In the genomic region with DNA sequence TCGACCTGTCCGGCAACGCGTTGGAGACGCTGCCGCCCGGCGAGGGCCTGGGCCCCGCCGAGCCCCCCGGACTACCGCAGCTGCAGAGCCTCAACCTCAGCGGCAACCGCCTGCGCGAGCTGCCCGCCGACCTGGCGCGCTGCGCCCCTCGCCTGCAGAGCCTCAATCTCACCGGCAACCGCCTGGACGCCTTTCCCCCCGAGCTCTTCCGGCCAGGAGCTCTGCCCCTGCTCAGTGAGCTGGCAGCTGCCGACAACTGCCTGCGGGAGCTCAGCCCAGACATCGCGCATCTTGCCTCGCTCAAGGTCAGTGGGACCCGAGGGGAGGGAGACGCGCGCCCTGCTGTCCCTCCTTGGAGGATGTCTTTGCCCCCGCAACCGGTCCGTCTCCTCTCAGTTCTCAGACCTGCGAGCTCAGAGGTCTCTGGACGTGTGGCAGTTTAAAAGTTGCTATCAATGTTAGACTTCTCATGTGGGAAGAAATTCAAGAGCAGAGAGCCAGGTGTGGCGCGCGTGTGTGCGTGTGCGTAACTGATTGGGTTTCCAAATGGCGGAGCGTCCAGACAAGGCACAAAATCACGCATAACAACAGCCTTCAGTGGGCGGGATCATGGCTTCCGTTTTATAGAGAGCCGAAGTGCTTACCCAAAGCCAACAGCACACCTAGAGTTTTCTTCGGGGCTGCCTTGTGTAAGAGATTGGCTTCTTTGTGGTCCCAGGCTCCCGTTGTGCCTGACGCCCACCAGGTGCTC, we compare ENCODE assay signal across 8 mouse cellular contexts. TPM values are rescaled to one million over a fixed set of nuclear protein-coding genes. Genes with fewer than 3 reads are reported as not detected.
DNase-seq lines count a peak whose midpoint lies in the region; ATAC-seq and TF ChIP-seq lines count a peak whose summit lies in the region.

No protein-coding gene starts in this region.

- peak overlapping the region; percentile 84 for H3K4me3 ChIP-seq in heart, embryonic 16.5 days (ENCODE audit: low read length)
- peak overlapping the region; percentile 75 to 98 for H3K4me3 ChIP-seq in liver, embryonic 14.5 days (ENCODE audit: insufficient read depth in 1 of 2, low read depth in 2 of 2, low read length in 2 of 2)
- H3K4me3 ChIP-seq in small intestine, adult 2 months (ENCODE audit: low read depth, low read length): peak overlapping the region; percentile 95

- peaks cover 26% of the 10 kb centered on the region for H3K36me3 ChIP-seq in heart, embryonic 16.5 days (ENCODE audit: control insufficient read depth, insufficient read depth)
- peaks cover 32% of the 10 kb centered on the region for H3K36me3 ChIP-seq in liver, embryonic 14.5 days (replicated peaks; ENCODE audit: control insufficient read depth, insufficient read depth, low read depth)
- H3K36me3 ChIP-seq in small intestine, adult 2 months (ENCODE audit: control insufficient read depth, insufficient read depth, low read length): peaks cover 21% of the 10 kb centered on the region

- peak overlapping the region; percentile 94 for H3K9ac ChIP-seq in heart, embryonic 16.5 days (ENCODE audit: low read length)
- peak overlapping the region; percentile 93 for H3K9ac ChIP-seq in liver, embryonic 14.5 days (replicated peaks)

- H3K27ac ChIP-seq in heart, embryonic 16.5 days (ENCODE audit: low read length): peak overlapping the region; percentile 54
- peak overlapping the region; percentile 13; the same call in 1 of the 2 replicates for H3K27ac ChIP-seq in liver, embryonic 14.5 days
- H3K27ac ChIP-seq in small intestine, adult 2 months (ENCODE audit: insufficient read depth, low read depth, low read length): no peak overlapping the region

- WGBS in heart, embryonic 16.5 days: under 1% methylated on average over 55 of the region's 55 CpGs
- WGBS in liver, embryonic 14.5 days (ENCODE audit: insufficient replicate concordance): under 1% methylated on average over 55 of the region's 55 CpGs
- 1% methylated on average over 55 of the region's 55 CpGs for WGBS in small intestine, adult 2 months

- no peak for TF ChIP-seq EP300 in liver, embryonic 14.5 days (IDR thresholded peaks at IDR 0.05; ENCODE audit: low read depth)

- no peak for TF ChIP-seq POLR2A in small intestine, adult 2 months (IDR thresholded peaks at IDR 0.05; ENCODE audit: low read depth, low read length)

- peaks cover 13% of the 10 kb centered on the region for H3K4me1 ChIP-seq in heart, embryonic 16.5 days (ENCODE audit: control insufficient read depth, insufficient read depth, low read length)
- peaks cover 16 to 22% of the 10 kb centered on the region in 2 experiments for H3K4me1 ChIP-seq in liver, embryonic 14.5 days (replicated peaks; ENCODE audit: control insufficient read depth in 2 of 2, insufficient read depth in 2 of 2, low read length in 1 of 2)
- peaks cover 13% of the 10 kb centered on the region for H3K4me1 ChIP-seq in small intestine, adult 2 months (ENCODE audit: control insufficient read depth, insufficient read depth, insufficient read length, low read length)

- DNase-seq in adrenal gland, adult (ENCODE audit: inconsistent age in 2 of 2, low spot score in 1 of 2): peak; percentile 43 to 67
- DNase-seq in adrenal gland, adult 8-10 months: no peak
- peak; percentile 25 to 72 for DNase-seq in spleen, postnatal 4 days (ENCODE audit: low spot score in 2 of 2)
- DNase-seq in spleen, postnatal 14 days (ENCODE audit: low spot score in 2 of 2): no peak
- DNase-seq in liver, embryonic 14.5 days (ENCODE audit: low read depth in 3 of 3, low spot score in 3 of 3): no peak
- DNase-seq in left cerebral cortex, adult 9 months (ENCODE audit: low spot score in 2 of 2): no peak

- no peaks in the 10 kb centered on the region for H3K9me3 ChIP-seq in heart, embryonic 16.5 days (replicated peaks; ENCODE audit: control insufficient read depth, low read length)
- H3K9me3 ChIP-seq in liver, embryonic 14.5 days (ENCODE audit: control insufficient read depth, low read length): no peaks in the 10 kb centered on the region

- peak; percentile 12; the same call in 1 of the 2 replicates for ATAC-seq in heart, embryonic 16.5 days (replicated peaks; ENCODE audit: extremely low read depth, insufficient read depth, low FRiP score)
- ATAC-seq in liver, embryonic 14.5 days (ENCODE audit: insufficient read depth): no peak

- peak overlapping the region; percentile 97 for H3K4me2 ChIP-seq in heart, embryonic 16.5 days (ENCODE audit: low read depth, low read length)
- peak overlapping the region; percentile 82 for H3K4me2 ChIP-seq in liver, embryonic 14.5 days (ENCODE audit: low read depth)

- TF ChIP-seq CTCF in liver, embryonic 14.5 days (IDR thresholded peaks at IDR 0.05; ENCODE audit: low read depth): no peak
- no peak for TF ChIP-seq CTCF in small intestine, adult 2 months (IDR thresholded peaks at IDR 0.05; ENCODE audit: extremely low read depth, insufficient read length, insufficient replicate concordance, low read depth, low read length)

- no peaks in the 10 kb centered on the region for H3K27me3 ChIP-seq in heart, embryonic 16.5 days (ENCODE audit: control insufficient read depth, insufficient read depth, low read length)
- H3K27me3 ChIP-seq in liver, embryonic 14.5 days (ENCODE audit: control insufficient read depth, insufficient read depth, low read length): no peaks in the 10 kb centered on the region
- no peaks in the 10 kb centered on the region for H3K27me3 ChIP-seq in small intestine, adult 2 months (ENCODE audit: control insufficient read depth, insufficient read depth, low read length)

RNA-seq across cellular contexts. Expression of gene Lrrc47, which starts 0.8 kb away (rescaled TPM):
- 10 to 100 TPM; 61.2 to 79.9 (median 66.8) TPM for total RNA-seq in adrenal gland, adult 8-10 months (2022)
- 14.7 and 15.1 TPM in 2 replicates for polyA plus RNA-seq in heart, embryonic 16.5 days (2015; fragmentation: Nextera tagmentation; extraction: Ambion mirVana)
- 20.8 and 23.6 TPM in 2 replicates for polyA plus RNA-seq in liver, embryonic 14.5 days (2012; rRNA removed)
- 13.2 and 15.1 TPM in 2 replicates for polyA plus RNA-seq in liver, embryonic 14.5 days (2014; fragmentation: Nextera tagmentation; extraction: Ambion mirVana)
- polyA plus RNA-seq in small intestine, adult 2 months (2012; rRNA removed): 33.6 and 63.5 TPM in 2 replicates

RNA-seq across cellular contexts. Expression of gene Smim1, which starts 13.7 kb away (rescaled TPM):
- 10 to 100 TPM; 59.1 to 87.5 (median 78.5) TPM for total RNA-seq in adrenal gland, adult 8-10 months (2022)
- 29.3 and 38.1 TPM in 2 replicates for polyA plus RNA-seq in heart, embryonic 16.5 days (2015; fragmentation: Nextera tagmentation; extraction: Ambion mirVana)
- polyA plus RNA-seq in liver, embryonic 14.5 days (2012; rRNA removed): 224 and 276 TPM in 2 replicates
- polyA plus RNA-seq in liver, embryonic 14.5 days (2014; fragmentation: Nextera tagmentation; extraction: Ambion mirVana): 446 and 452 TPM in 2 replicates
- 6.5 and 11.0 TPM in 2 replicates for polyA plus RNA-seq in small intestine, adult 2 months (2012; rRNA removed)

RNA-seq across cellular contexts. Expression of gene Ccdc27, which starts 30.2 kb away (rescaled TPM):
- not detected for total RNA-seq in adrenal gland, adult 8-10 months (2022)
- not detected in 2 replicates for polyA plus RNA-seq in heart, embryonic 16.5 days (2015; fragmentation: Nextera tagmentation; extraction: Ambion mirVana)
- polyA plus RNA-seq in liver, embryonic 14.5 days (2012; rRNA removed): not detected in 2 replicates
- not detected in 2 replicates for polyA plus RNA-seq in liver, embryonic 14.5 days (2014; fragmentation: Nextera tagmentation; extraction: Ambion mirVana)
- polyA plus RNA-seq in small intestine, adult 2 months (2012; rRNA removed): not detected in 2 replicates

RNA-seq across cellular contexts. Expression of gene Cep104, which starts 37.3 kb away (rescaled TPM):
- 10 to 100 TPM; 25.5 to 33.1 (median 28.6) TPM for total RNA-seq in adrenal gland, adult 8-10 months (2022)
- 14.1 and 17.7 TPM in 2 replicates for polyA plus RNA-seq in heart, embryonic 16.5 days (2015; fragmentation: Nextera tagmentation; extraction: Ambion mirVana)
- 3.3 and 3.9 TPM in 2 replicates for polyA plus RNA-seq in liver, embryonic 14.5 days (2012; rRNA removed)
- polyA plus RNA-seq in liver, embryonic 14.5 days (2014; fragmentation: Nextera tagmentation; extraction: Ambion mirVana): 5.1 and 6.3 TPM in 2 replicates
- polyA plus RNA-seq in small intestine, adult 2 months (2012; rRNA removed): 5.5 and 9.3 TPM in 2 replicates

RNA-seq across cellular contexts. Expression of gene Dffb, which starts 37.4 kb away (rescaled TPM):
- total RNA-seq in adrenal gland, adult 8-10 months (2022): 10 to 100 TPM in 1 of 4 experiments, 1 to 10 TPM in 3; 3.2 to 12.7 (median 8.0) TPM
- 8.5 and 8.6 TPM in 2 replicates for polyA plus RNA-seq in heart, embryonic 16.5 days (2015; fragmentation: Nextera tagmentation; extraction: Ambion mirVana)
- polyA plus RNA-seq in liver, embryonic 14.5 days (2012; rRNA removed): 8.0 and 8.6 TPM in 2 replicates
- 5.8 and 6.1 TPM in 2 replicates for polyA plus RNA-seq in liver, embryonic 14.5 days (2014; fragmentation: Nextera tagmentation; extraction: Ambion mirVana)
- 15.4 and 30.5 TPM in 2 replicates for polyA plus RNA-seq in small intestine, adult 2 months (2012; rRNA removed)

Comparison
In these comparisons a context has a peak if more than half of its experiments do, and no peak if none do; other contexts are left out.
1. DNase-seq: peak in adrenal gland, adult (2 of 2) and spleen, postnatal 4 days (2 of 2); none in adrenal gland, adult 8-10 months (single experiment), spleen, postnatal 14 days (0 of 2), liver, embryonic 14.5 days (0 of 3) and left cerebral cortex, adult 9 months (0 of 2).
2. Peak in every context shown above with its lines, with median percentiles within 50 percentile points of each other: H3K4me3 ChIP-seq.